Mouse (Mus musculus) myocyte (in vitro differentiated cells): ENCODE data around the gene Vps11.

Source experiments
- CEBPB ChIP-seq: IDR thresholded peaks from 2 replicates; pipeline ENCODE4 v1.6.1; 2011; ENCODE audit warnings: mild to moderate bottlenecking, moderate library complexity; ENCODE audit not compliant: poor library complexity, insufficient read depth, severe bottlenecking
- E2F4 ChIP-seq: IDR thresholded peaks from one replicate; pipeline ENCODE4 v1.6.1; 2011; ENCODE audit warnings: mild to moderate bottlenecking, control low read depth, moderate library complexity; ENCODE audit not compliant: insufficient read depth
- MAX ChIP-seq: IDR thresholded peaks from one replicate; pipeline ENCODE4 v1.6.1; 2011; ENCODE audit warnings: low read depth, mild to moderate bottlenecking, control low read depth
- MYOD1 ChIP-seq, 3 experiments: IDR thresholded peaks; one replicate each; pipeline ENCODE4 v1.6.1; 2011; ENCODE audit warnings: control low read depth in 2 of 3, low read depth in 2 of 3, mild to moderate bottlenecking in 2 of 3, moderate library complexity in 1 of 3; ENCODE audit not compliant: insufficient read length in 2 of 3, control insufficient read depth in 1 of 3
- MYOG ChIP-seq, 3 experiments: IDR thresholded peaks; one replicate each; pipeline ENCODE4 v1.6.1; 2011; ENCODE audit warnings: control low read depth in 2 of 3, low read depth in 2 of 3, mild to moderate bottlenecking in 2 of 3; ENCODE audit not compliant: insufficient read length in 2 of 3, control insufficient read depth in 1 of 3, insufficient read depth in 1 of 3
- POLR2A ChIP-seq: IDR thresholded peaks from one replicate; pipeline ENCODE4 v1.6.1; 2011; ENCODE audit warnings: low read depth, mild to moderate bottlenecking, control low read depth, moderate library complexity; ENCODE audit not compliant: insufficient read length
- POLR2AphosphoS2 ChIP-seq: IDR thresholded peaks from one replicate; pipeline ENCODE4 v1.6.1; 2011; ENCODE audit warnings: low read depth, control low read depth; ENCODE audit not compliant: insufficient read length
- REST ChIP-seq: IDR thresholded peaks from one replicate; pipeline ENCODE4 v1.6.1; 2011; ENCODE audit warnings: mild to moderate bottlenecking, control low read depth, moderate library complexity; ENCODE audit not compliant: insufficient read depth, insufficient read length
- SRF ChIP-seq: IDR thresholded peaks from one replicate; pipeline ENCODE4 v1.6.1; 2011; ENCODE audit warnings: low read depth; ENCODE audit not compliant: control insufficient read depth, insufficient read length
- TCF3 ChIP-seq: IDR thresholded peaks from one replicate; pipeline ENCODE4 v1.6.1; 2011; ENCODE audit warnings: low read depth, control low read depth; ENCODE audit not compliant: insufficient read length
- USF1 ChIP-seq: IDR thresholded peaks from one replicate; pipeline ENCODE4 v1.6.1; 2011; ENCODE audit warnings: low read depth, mild to moderate bottlenecking, control low read depth, moderate library complexity

GRCm38 (mm10) chr9:44314910-44315309 is 46.6 kb downstream of the Vps11 start:
- TF ChIP-seq MAX (no peak), MYOG (IDR thresholded peaks at IDR 0.05; ENCODE audit: control insufficient read depth in 1 of 3, insufficient read depth in 1 of 3, insufficient read length in 2 of 3, low read depth in 2 of 3) (no peak), POLR2A (no peak), POLR2AphosphoS2 (no peak), CEBPB (no peak), USF1 (no peak), TCF3 (no peak), SRF (no peak), E2F4 (no peak), MYOD1 (IDR thresholded peaks at IDR 0.05; ENCODE audit: control insufficient read depth in 1 of 3, insufficient read length in 2 of 3, low read depth in 2 of 3) (no peak), REST (no peak)
